Mouse (Mus musculus) embryonic fibroblast, embryonic 13.5 days (primary cell): ENCODE data around the gene Mid1.

Source experiments
- CTCF ChIP-seq: IDR thresholded peaks from 2 replicates; pipeline ENCODE4 v1.5.1; 2011; ENCODE audit warnings: mild to moderate bottlenecking, control low read depth, low read length, moderate library complexity, borderline replicate concordance; ENCODE audit not compliant: insufficient read depth
- POLR2A ChIP-seq: IDR thresholded peaks from 2 replicates; pipeline ENCODE4 v1.6.1; 2011; ENCODE audit warnings: low read depth, mild to moderate bottlenecking, control low read depth, low read length, moderate library complexity

DNA sequence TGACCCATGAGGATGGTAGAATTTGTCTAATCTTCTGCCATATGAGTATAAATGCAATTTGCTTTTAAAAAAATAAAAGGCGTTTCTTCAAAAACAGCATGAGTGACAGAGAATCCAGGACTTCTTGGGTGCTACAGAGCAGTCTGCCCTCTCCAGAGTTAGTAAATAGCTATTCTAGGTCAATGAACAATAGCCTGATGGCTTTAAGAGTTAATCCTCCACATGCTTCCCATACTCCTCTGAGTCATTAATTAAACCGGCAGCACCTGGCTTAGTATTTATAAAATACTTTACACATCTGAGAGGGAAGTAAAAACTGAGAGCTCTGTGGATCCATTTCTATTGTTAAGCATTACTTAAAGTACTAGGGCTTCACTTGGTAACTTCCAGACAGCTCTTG lies 6.2 kb downstream of the Mid1 start:
- TF ChIP-seq CTCF (no peak), POLR2A (no peak)
